Mouse (Mus musculus): ENCODE results near the gene Naa11. TPM values are rescaled to one million over a fixed set of nuclear protein-coding genes. Genes with fewer than 3 reads are reported as not detected.

Gene Naa11
- polyA plus RNA-seq, 1 experiment from 2014 or later, result not detected

DNA sequence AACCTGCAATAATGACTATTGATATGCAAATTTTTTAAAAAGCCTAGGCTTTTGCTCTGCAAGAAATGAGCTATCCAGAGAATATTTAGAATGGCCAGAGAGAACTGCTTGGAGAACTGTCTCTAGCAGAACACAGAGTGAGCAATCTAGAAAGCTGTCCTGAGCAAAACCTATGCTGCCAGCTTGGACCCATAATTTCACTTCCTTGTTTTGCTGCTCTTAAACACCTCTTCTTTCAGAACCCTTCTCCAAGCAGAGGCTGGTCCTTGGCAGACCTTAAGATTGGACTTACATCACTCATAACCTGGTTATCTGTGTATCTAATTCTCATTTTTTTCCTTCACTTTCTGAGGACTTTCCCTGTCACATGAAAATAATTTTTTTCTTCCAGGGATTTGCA is 8.9 kb upstream of the Naa11 start:
- H3K27ac ChIP-seq (ENCODE audit: low read depth, low read length), result no peak overlapping the region
- ATAC-seq (replicated peaks; ENCODE audit: low FRiP score), result no peak
- DNase-seq (ENCODE audit: low spot score), result no peak
- no peaks in the 10 kb centered on the region for H3K27me3 ChIP-seq (replicated peaks; ENCODE audit: control insufficient read depth, insufficient read depth, low read length)
- H3K9ac ChIP-seq (ENCODE audit: low read depth, low read length), result no peak overlapping the region
- no peak overlapping the region for H3K4me3 ChIP-seq (ENCODE audit: low read depth, low read length)
- H3K4me2 ChIP-seq, result no peak overlapping the region
- H3K9me3 ChIP-seq (ENCODE audit: control insufficient read depth, low read length), result no peaks in the 10 kb centered on the region
- H3K4me1 ChIP-seq (replicated peaks; ENCODE audit: control insufficient read depth, insufficient read depth, low read length), result no peaks in the 10 kb centered on the region
- H3K36me3 ChIP-seq (ENCODE audit: control insufficient read depth, insufficient read depth, low read length), result no peaks in the 10 kb centered on the region

DNA sequence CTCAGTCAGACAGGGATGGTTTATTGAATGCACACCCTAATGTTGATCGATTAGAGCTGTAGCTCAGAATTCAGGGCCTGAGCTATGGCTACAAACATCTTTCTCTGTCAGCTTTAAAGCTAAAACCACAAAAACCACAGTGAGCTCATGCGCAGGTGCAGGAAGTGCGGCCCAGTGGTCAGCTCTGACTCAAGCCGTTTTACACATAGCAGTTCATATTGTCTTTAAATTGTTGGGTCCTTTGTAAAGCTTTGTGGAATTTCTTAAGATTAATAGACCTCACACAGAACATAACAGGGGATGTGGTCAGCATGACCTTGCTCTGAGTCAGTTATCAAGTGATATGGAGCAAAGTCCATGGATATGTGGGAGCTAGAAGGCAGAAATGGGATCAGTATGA is 5.4 kb upstream of the Naa11 start:
- Histone ChIP-seq H3K36me3 (ENCODE audit: control insufficient read depth, insufficient read depth, low read length) (no peaks in the 10 kb centered on the region), H3K27me3 (replicated peaks; ENCODE audit: control insufficient read depth, insufficient read depth, low read length) (no peaks in the 10 kb centered on the region), H3K4me2 (no peak overlapping the region), H3K27ac (ENCODE audit: low read depth, low read length) (no peak overlapping the region), H3K4me1 (replicated peaks; ENCODE audit: control insufficient read depth, insufficient read depth, low read length) (no peaks in the 10 kb centered on the region), H3K9ac (ENCODE audit: low read depth, low read length) (no peak overlapping the region), H3K9me3 (ENCODE audit: control insufficient read depth, low read length) (no peaks in the 10 kb centered on the region), H3K4me3 (ENCODE audit: low read depth, low read length) (no peak overlapping the region)
- DNase-seq (ENCODE audit: low spot score) (no peak), ATAC-seq (replicated peaks; ENCODE audit: low FRiP score) (no peak)
- WGBS, result 58% methylated on average over 4 of the region's 4 CpGs

DNA sequence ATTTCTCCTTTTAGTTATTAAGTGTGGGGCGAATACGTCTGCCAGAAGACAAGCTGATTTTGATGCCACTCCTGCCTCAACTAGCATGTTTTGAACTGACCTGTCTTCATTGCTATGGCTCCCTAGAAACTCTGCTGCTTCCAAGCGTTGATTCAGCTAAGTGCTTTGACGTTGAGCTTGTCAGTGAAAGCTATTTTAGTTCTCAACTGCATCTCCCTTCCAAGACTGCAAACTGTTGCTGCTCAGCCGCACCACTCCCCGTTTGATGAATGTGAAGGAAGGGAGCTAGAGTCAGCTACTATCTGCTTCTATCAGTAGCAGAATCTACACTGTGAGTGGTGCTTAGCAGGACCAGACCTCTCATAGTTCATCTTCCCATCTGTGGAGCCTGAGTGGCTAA is 4.6 kb downstream of the Naa11 start:
- 68% methylated on average over 6 of the region's 6 CpGs for WGBS
- Histone ChIP-seq H3K4me3 (ENCODE audit: low read depth, low read length) (no peak overlapping the region), H3K4me1 (replicated peaks; ENCODE audit: control insufficient read depth, insufficient read depth, low read length) (no peaks in the 10 kb centered on the region), H3K36me3 (ENCODE audit: control insufficient read depth, insufficient read depth, low read length) (no peaks in the 10 kb centered on the region), H3K4me2 (no peak overlapping the region), H3K9ac (ENCODE audit: low read depth, low read length) (no peak overlapping the region), H3K27me3 (replicated peaks; ENCODE audit: control insufficient read depth, insufficient read depth, low read length) (no peaks in the 10 kb centered on the region), H3K9me3 (ENCODE audit: control insufficient read depth, low read length) (no peaks in the 10 kb centered on the region), H3K27ac (ENCODE audit: low read depth, low read length) (no peak overlapping the region)
- ATAC-seq (replicated peaks; ENCODE audit: low FRiP score) (no peak), DNase-seq (ENCODE audit: low spot score) (no peak)

DNA sequence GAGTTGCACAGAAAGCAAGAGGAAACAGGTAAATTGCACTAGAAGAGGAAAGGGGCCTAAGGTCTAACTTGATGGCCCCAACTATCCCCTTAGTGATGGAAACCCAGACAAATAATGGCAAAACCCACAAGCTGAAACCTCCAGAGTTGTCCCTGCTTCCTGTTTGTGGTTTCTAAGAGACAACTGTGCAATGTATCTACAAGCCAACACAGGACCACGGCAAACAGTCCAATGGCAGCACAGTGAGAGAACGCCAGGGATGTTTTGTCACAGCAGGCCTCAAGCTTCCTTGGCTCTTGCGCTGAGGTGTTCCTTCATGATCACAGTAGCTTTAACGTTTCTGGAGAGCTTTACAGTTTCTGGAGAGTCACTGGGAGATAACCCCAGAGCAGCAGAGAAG is 7.8 kb downstream of the Naa11 start:
- no peak overlapping the region for H3K27ac ChIP-seq (ENCODE audit: low read depth, low read length)
- H3K4me3 ChIP-seq (ENCODE audit: low read depth, low read length), result no peak overlapping the region
- DNase-seq (ENCODE audit: low spot score) (no peak), ATAC-seq (replicated peaks; ENCODE audit: low FRiP score) (no peak)
- 37% methylated on average over 4 of the region's 4 CpGs for WGBS
- no peak overlapping the region for H3K4me2 ChIP-seq
- H3K9ac ChIP-seq (ENCODE audit: low read depth, low read length), result no peak overlapping the region
- no peaks in the 10 kb centered on the region for H3K27me3 ChIP-seq (replicated peaks; ENCODE audit: control insufficient read depth, insufficient read depth, low read length)
- H3K9me3 ChIP-seq (ENCODE audit: control insufficient read depth, low read length), result no peaks in the 10 kb centered on the region
- H3K4me1 ChIP-seq (replicated peaks; ENCODE audit: control insufficient read depth, insufficient read depth, low read length), result no peaks in the 10 kb centered on the region
- no peaks in the 10 kb centered on the region for H3K36me3 ChIP-seq (ENCODE audit: control insufficient read depth, insufficient read depth, low read length)

DNA sequence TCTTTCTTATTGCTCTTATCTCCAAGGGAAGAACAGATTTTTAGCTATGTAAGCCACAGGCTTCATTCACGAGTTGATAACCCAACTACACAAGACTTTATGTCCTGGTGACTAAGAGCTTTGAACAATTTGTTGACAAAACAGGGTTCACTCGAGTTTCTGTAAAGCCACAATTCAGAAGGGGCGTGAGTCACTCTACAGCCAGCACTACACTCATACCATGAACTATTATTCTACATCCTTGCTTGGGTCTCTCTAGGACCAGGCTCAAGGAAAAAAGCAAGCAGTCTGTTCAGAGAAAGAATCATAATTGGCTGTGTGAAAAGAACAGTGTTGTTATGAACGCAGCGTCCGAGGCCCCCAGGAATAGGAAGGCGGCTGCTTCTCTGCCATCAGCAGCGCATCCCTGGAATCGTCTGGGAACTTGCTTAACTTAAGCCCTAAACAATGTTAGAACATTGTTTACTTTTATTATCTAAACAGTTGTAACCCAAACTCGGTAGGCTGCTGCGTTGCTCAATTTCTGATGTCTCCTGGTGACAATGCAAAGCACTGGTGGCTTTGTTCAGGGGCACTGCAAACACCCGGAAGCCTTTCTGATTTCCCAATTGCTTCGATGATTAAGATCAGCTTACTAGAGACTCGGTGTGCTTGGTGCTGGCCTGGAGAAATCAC is 9.5 kb downstream of the Naa11 start:
- Histone ChIP-seq H3K9me3 (ENCODE audit: control insufficient read depth, low read length) (no peaks in the 10 kb centered on the region), H3K4me3 (ENCODE audit: low read depth, low read length) (no peak overlapping the region), H3K36me3 (ENCODE audit: control insufficient read depth, insufficient read depth, low read length) (no peaks in the 10 kb centered on the region), H3K4me2 (no peak overlapping the region), H3K9ac (ENCODE audit: low read depth, low read length) (no peak overlapping the region), H3K27ac (ENCODE audit: low read depth, low read length) (no peak overlapping the region), H3K4me1 (replicated peaks; ENCODE audit: control insufficient read depth, insufficient read depth, low read length) (no peaks in the 10 kb centered on the region), H3K27me3 (replicated peaks; ENCODE audit: control insufficient read depth, insufficient read depth, low read length) (no peaks in the 10 kb centered on the region)
- DNase-seq (ENCODE audit: low spot score) (no peak), ATAC-seq (replicated peaks; ENCODE audit: low FRiP score) (no peak)
- WGBS, result 64% methylated on average over 14 of the region's 14 CpGs

DNA sequence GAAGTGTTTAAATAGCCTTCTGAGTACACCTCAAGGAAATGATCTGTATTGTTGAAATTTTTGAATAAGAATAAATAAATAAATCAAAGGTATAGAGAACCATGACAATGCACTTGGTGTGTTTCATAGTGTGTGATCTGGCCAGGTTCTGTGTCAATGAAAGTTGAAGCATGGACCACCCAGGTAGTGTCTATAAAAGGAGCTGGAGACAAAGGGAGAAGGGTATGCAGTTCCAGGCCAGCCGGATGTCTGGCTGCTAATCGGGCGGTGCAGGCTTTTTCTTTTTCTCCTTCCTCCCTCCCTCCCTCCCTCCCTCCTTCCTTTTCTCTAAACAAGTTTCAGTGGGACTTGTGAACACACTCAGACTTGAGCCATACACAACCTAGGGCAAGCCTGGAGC is 12.2 kb downstream of the Naa11 start:
- ATAC-seq (replicated peaks; ENCODE audit: low FRiP score), result no peak
- Histone ChIP-seq H3K4me1 (replicated peaks; ENCODE audit: control insufficient read depth, insufficient read depth, low read length) (no peaks in the 10 kb centered on the region), H3K27me3 (replicated peaks; ENCODE audit: control insufficient read depth, insufficient read depth, low read length) (no peaks in the 10 kb centered on the region), H3K9me3 (ENCODE audit: control insufficient read depth, low read length) (no peaks in the 10 kb centered on the region), H3K4me2 (no peak overlapping the region), H3K4me3 (ENCODE audit: low read depth, low read length) (no peak overlapping the region), H3K27ac (ENCODE audit: low read depth, low read length) (no peak overlapping the region), H3K36me3 (ENCODE audit: control insufficient read depth, insufficient read depth, low read length) (no peaks in the 10 kb centered on the region), H3K9ac (ENCODE audit: low read depth, low read length) (no peak overlapping the region)
- WGBS, result 68% methylated on average over 3 of the region's 3 CpGs
- DNase-seq (ENCODE audit: low spot score), result no peak

DNA sequence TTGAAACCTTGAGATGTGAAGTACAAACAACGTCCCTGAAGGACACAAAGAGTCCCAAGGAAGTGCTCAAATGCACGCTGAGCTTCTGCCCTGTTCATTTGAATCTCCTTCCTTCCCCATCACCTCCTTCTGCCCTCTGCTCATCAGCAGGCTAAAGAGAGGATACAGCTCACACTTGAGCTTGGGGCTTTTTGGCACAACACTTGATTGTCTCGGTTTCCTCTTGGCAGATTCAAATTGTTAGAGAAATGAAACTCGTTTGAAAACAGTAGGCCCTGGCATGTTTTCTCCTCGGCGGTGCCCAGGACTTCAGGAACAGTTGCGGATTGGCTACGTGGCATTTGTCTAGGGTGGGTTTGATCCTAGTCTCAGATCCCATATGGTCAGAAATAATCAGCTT is 27.4 kb downstream of the Naa11 start:
- Histone ChIP-seq H3K27ac (ENCODE audit: low read depth, low read length) (no peak overlapping the region), H3K4me2 (no peak overlapping the region), H3K27me3 (replicated peaks; ENCODE audit: control insufficient read depth, insufficient read depth, low read length) (no peaks in the 10 kb centered on the region), H3K36me3 (ENCODE audit: control insufficient read depth, insufficient read depth, low read length) (no peaks in the 10 kb centered on the region), H3K9ac (ENCODE audit: low read depth, low read length) (no peak overlapping the region), H3K9me3 (ENCODE audit: control insufficient read depth, low read length) (no peaks in the 10 kb centered on the region), H3K4me1 (replicated peaks; ENCODE audit: control insufficient read depth, insufficient read depth, low read length) (no peaks in the 10 kb centered on the region), H3K4me3 (ENCODE audit: low read depth, low read length) (no peak overlapping the region)
- 76% methylated on average over 8 of the region's 8 CpGs for WGBS
- DNase-seq (ENCODE audit: low spot score) (no peak), ATAC-seq (replicated peaks; ENCODE audit: low FRiP score) (no peak)

DNA sequence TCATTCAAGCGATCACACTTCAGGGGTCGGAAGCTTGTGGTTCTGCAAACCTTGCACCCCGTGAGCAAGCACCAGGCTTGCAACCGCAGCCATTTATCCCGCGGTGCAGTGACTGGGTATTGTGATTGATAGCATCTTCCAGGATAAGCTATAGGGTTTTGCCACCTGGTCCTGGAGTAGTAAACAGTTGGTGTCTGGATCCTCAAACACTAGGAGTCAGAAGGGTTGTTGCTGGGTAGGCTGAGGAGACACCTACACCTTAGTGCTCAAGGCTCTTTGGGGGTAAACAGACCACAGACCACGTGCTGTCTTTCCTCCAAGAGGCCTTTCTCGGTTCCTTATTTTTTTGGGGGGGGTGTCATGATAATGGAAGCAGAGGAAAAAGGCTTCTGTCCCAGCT is 27.9 kb downstream of the Naa11 start:
- 45% methylated on average over 8 of the region's 8 CpGs for WGBS
- no peak for ATAC-seq (replicated peaks; ENCODE audit: low FRiP score)

DNA sequence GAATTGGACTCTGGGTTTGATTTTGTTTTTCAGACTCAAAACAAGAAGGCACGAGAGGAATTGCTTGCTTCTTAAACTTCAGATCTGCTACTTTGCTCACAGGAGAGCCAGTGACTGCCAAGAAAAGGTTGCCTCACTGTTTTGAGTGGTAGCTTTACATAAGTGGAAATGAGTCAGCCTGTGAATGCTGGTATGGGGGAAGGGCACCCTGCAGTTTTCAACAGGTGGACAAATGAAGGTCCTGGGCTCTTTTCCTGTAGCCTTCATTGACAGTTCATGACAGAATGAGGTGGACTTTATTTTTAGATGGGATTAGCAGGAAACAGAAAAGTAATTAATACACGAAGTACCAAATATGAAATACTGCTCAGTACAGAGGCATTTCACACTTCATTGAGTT is 29.6 kb downstream of the Naa11 start:
- Histone ChIP-seq H3K27me3 (replicated peaks; ENCODE audit: control insufficient read depth, insufficient read depth, low read length) (no peaks in the 10 kb centered on the region), H3K27ac (ENCODE audit: low read depth, low read length) (no peak overlapping the region), H3K4me3 (ENCODE audit: low read depth, low read length) (no peak overlapping the region), H3K36me3 (ENCODE audit: control insufficient read depth, insufficient read depth, low read length) (no peaks in the 10 kb centered on the region), H3K9me3 (ENCODE audit: control insufficient read depth, low read length) (no peaks in the 10 kb centered on the region), H3K9ac (ENCODE audit: low read depth, low read length) (no peak overlapping the region), H3K4me1 (replicated peaks; ENCODE audit: control insufficient read depth, insufficient read depth, low read length) (no peaks in the 10 kb centered on the region), H3K4me2 (no peak overlapping the region)
- 71% methylated on average over 2 of the region's 2 CpGs for WGBS
- no peak for DNase-seq (ENCODE audit: low spot score)
- no peak for ATAC-seq (replicated peaks; ENCODE audit: low FRiP score)

More for the DNA sequence above, 27.9 kb downstream of the Naa11 start:
- DNase-seq (ENCODE audit: low spot score), result no peak
- H3K27me3 ChIP-seq (replicated peaks; ENCODE audit: control insufficient read depth, insufficient read depth, low read length), result no peaks in the 10 kb centered on the region
- H3K4me2 ChIP-seq, result no peak overlapping the region
- H3K9ac ChIP-seq (ENCODE audit: low read depth, low read length), result no peak overlapping the region
- no peaks in the 10 kb centered on the region for H3K9me3 ChIP-seq (ENCODE audit: control insufficient read depth, low read length)
- H3K4me3 ChIP-seq (ENCODE audit: low read depth, low read length), result no peak overlapping the region
- no peaks in the 10 kb centered on the region for H3K4me1 ChIP-seq (replicated peaks; ENCODE audit: control insufficient read depth, insufficient read depth, low read length)
- H3K36me3 ChIP-seq (ENCODE audit: control insufficient read depth, insufficient read depth, low read length), result no peaks in the 10 kb centered on the region
- no peak overlapping the region for H3K27ac ChIP-seq (ENCODE audit: low read depth, low read length)
